Mouse (Mus musculus): ENCODE measurements around the gene Mterf2. TPM values are rescaled to one million over a fixed set of nuclear protein-coding genes. Genes with fewer than 3 reads are reported as not detected.

Gene Mterf2
- 1.2 TPM for polyA plus RNA-seq (2015; fragmentation: Illumina TruSeq; extraction: RNeasy Lipid Tissue Mini Kit (QIAGEN cat#74804); ENCODE audit: insufficient read depth, low read depth, low replicate concordance)

DNA sequence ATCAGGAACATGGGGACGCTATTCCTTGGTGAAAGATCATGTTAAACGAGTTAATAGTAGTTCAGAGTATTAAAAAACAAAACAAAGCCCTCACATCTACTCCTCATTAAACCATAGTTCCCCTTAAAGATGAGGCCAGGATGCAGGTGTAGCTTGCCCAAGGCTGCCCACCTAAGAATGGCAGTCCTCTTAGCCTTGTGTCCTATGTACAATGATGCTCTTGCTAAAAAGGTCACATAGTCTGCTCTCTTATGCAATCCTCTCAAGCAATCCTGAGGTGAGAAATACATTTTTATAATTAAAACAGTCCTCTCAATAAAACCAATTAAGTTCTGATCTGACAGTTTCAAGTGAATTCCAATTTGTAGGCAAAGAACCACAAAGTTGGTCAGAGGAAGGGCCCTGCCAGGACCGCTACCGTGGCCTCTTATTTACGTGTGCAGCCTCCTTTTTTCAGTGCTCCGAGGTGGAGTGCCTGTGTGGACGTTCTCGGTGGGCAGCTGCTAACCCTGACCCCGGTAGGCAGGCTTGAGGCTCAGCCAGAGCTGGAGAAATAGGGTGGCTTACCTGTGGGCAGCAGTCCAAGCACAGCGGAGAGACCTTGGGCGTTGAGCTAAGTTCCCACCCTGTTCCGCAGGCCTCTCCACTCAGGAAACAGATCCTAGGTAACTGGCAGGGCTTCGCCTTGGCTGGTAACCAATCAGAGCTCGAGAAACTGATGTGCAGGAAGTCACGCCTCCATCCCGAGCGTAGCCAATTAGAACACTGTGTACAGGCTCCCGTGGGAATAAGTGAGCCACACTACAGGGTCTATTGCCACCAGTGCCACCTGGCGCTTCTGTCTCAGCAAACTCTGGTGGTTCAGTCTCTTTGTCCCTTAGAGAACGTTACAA, at the start of gene Mterf2:
Gene Mterf2 (minus strand): TSS at position 633 of the 893 bp plus-strand sequence.

DNA sequence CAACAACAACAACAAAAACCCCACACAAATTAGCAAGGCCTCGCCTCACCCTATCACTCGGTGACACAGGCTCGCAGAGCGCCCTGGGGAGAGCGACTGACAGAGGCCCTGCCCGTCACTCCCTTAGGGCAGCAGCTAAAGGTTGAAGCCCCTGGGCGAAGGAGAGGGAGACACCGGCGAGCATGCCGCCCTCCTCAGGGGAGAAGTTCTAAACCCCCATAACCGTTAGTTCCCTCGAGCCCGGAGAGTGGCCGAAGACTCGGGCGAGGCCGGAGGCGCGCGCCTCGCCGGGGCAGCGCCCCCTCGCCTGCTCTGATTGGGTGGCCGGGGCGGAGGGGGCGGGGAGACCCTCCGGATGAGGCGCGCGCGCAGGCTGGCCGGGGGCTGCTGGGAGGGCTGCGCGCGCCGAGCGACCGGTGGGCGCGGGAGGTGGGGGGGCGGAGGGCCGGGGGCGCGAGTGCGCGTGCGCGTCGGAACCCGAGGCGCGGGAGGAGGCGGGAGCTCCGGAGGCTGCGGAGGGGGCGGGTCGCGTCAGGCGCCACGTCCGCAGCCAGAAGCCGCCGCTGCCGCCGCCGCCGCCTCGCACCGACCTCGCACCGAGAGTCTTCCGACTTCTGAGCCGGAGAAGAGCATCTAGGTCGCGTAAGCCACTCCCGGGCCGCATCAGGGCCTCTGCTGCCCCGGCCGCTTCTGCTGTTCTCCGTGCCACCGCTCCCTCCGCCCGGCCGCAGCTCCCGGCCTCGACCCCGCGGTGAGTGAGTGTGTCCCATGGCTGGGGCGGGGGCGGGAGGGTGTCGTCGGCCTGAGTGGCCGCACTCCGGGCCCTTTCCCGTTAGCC, 25.4 kb downstream of the Mterf2 start, which contains the start of the genes Fhl4 and Tmem263:
Gene Fhl4 (minus strand): TSS at position 249 of the 838 bp plus-strand sequence.
Gene Tmem263 (plus strand): TSS at position 381 of the 838 bp plus-strand sequence.

Other genes with a start within 250 kb of the Mterf2 start
- gene Ric8b, start 210.4 kb downstream of the Mterf2 start, polyA plus RNA-seq (2015; fragmentation: Illumina TruSeq; extraction: RNeasy Lipid Tissue Mini Kit (QIAGEN cat#74804); ENCODE audit: insufficient read depth, low read depth, low replicate concordance), result 3.5 TPM
- gene Fhl4, start 25.5 kb downstream of the Mterf2 start, polyA plus RNA-seq (2015; fragmentation: Illumina TruSeq; extraction: RNeasy Lipid Tissue Mini Kit (QIAGEN cat#74804); ENCODE audit: insufficient read depth, low read depth, low replicate concordance), result not detected
- 7.6 TPM for gene Tmem263, start 25.4 kb downstream of the Mterf2 start, polyA plus RNA-seq (2015; fragmentation: Illumina TruSeq; extraction: RNeasy Lipid Tissue Mini Kit (QIAGEN cat#74804); ENCODE audit: insufficient read depth, low read depth, low replicate concordance)
- gene Cry1, start 57.0 kb upstream of the Mterf2 start, polyA plus RNA-seq (2015; fragmentation: Illumina TruSeq; extraction: RNeasy Lipid Tissue Mini Kit (QIAGEN cat#74804); ENCODE audit: insufficient read depth, low read depth, low replicate concordance), result 2.4 TPM

All from pancreas, adult 10 weeks (tissue).